Mouse (Mus musculus) ES-E14 (cell line): ENCODE results near the gene Car14. TPM values are rescaled to one million over a fixed set of nuclear protein-coding genes. Genes with fewer than 3 reads are reported as not detected.
"Not testable (repeated sequence)": the region's sequence is repeated elsewhere in the genome, so short reads cannot be mapped to it uniquely, and the experiment has no call there.

ENCODE experiments used
- DNase-seq: peaks from one replicate; pipeline ENCODE4 v3.0.0-alpha.2; 2013; ENCODE audit warnings: low read depth, low spot score
- H3K27ac ChIP-seq: 2 replicates; pipeline ENCODE4 v1.5.1; 2012; ENCODE audit warnings: low read depth, mild to moderate bottlenecking, low read length, moderate library complexity, mixed read lengths; ENCODE audit not compliant: poor library complexity, insufficient read depth, severe bottlenecking
- H3K36me3 ChIP-seq: 2 replicates; pipeline ENCODE4 v1.6.1; 2012; ENCODE audit warnings: mild to moderate bottlenecking, low read length, moderate library complexity, mixed read lengths; ENCODE audit not compliant: control insufficient read depth, poor library complexity, insufficient read depth, severe bottlenecking
- H3K4me1 ChIP-seq, 2 experiments: fragments of 150-350 bp in 1 of 2; sonication (generic) in 1 of 2; 2 replicates each; pipeline ENCODE4 v1.6.1; 2012; ENCODE audit warnings: low read length in 2 of 2, mild to moderate bottlenecking in 1 of 2, mixed read lengths in 1 of 2; ENCODE audit not compliant: control insufficient read depth in 2 of 2, insufficient read depth in 2 of 2, poor library complexity in 1 of 2
- H3K4me3 ChIP-seq, 2 experiments: fragments of 150-350 bp in 1 of 2; sonication (generic) in 1 of 2; 2 replicates each; pipeline ENCODE4 v1.5.1; 2012; ENCODE audit warnings: low read length in 2 of 2, low read depth in 1 of 2, mild to moderate bottlenecking in 1 of 2, mixed read lengths in 1 of 2; ENCODE audit not compliant: insufficient read depth in 1 of 2, poor library complexity in 1 of 2, severe bottlenecking in 1 of 2
- H3K9ac ChIP-seq: 2 replicates; pipeline ENCODE4 v1.6.1; 2012; ENCODE audit warnings: low read depth, mild to moderate bottlenecking, low read length, mixed read lengths; ENCODE audit not compliant: poor library complexity, insufficient read depth, severe bottlenecking
- H3K9me3 ChIP-seq: fragments of 150-350 bp; sonication (generic); 2 replicates; pipeline ENCODE4 v1.6.1; 2012; ENCODE audit warnings: low read depth, mild to moderate bottlenecking, low read length; ENCODE audit not compliant: control insufficient read depth, insufficient read depth
- CHD2 ChIP-seq: IDR thresholded peaks from 2 replicates; pipeline ENCODE4 v1.6.1; 2014; ENCODE audit warnings: mild to moderate bottlenecking, low read depth, low read length, inconsistent platforms
- HCFC1 ChIP-seq: IDR thresholded peaks from 2 replicates; pipeline ENCODE4 v1.6.1; 2012; ENCODE audit warnings: low read length, inconsistent platforms, borderline replicate concordance; ENCODE audit not compliant: insufficient read depth
- MAFK ChIP-seq: IDR thresholded peaks from 2 replicates; pipeline ENCODE4 v1.6.1; 2014; ENCODE audit warnings: mild to moderate bottlenecking, low read depth, low read length, inconsistent platforms; ENCODE audit not compliant: insufficient read depth
- ZC3H11A ChIP-seq: IDR thresholded peaks from 2 replicates; pipeline ENCODE4 v1.6.1; 2012; ENCODE audit warnings: low read depth, mild to moderate bottlenecking, inconsistent platforms, low read length, borderline replicate concordance
- ZNF384 ChIP-seq: IDR thresholded peaks from 2 replicates; pipeline ENCODE4 v1.6.1; 2012; ENCODE audit warnings: low read depth, low read length, inconsistent platforms
- in situ Hi-C, 2 experiments: fragments of 600-800 bp; cut with MboI; formaldehyde crosslinking; loops; one replicate each; pipeline ENCODE4 v1.15.1; 2025; ENCODE audit warnings: low sequenced_read_pairs in 2 of 2, inconsistent platforms in 1 of 2; ENCODE audit not compliant: unreplicated experiment in 2 of 2
- total RNA-seq: library from RNA; depleted of rRNA; stranded (reverse); fragments of 300-350 nt; gene quantifications from 2 replicates; pipeline ENCODE4 v1.2.3, GENCODE M21; 2012

The Car14 gene
- total RNA-seq, 1 experiment, result 2.5 TPM

DNA sequence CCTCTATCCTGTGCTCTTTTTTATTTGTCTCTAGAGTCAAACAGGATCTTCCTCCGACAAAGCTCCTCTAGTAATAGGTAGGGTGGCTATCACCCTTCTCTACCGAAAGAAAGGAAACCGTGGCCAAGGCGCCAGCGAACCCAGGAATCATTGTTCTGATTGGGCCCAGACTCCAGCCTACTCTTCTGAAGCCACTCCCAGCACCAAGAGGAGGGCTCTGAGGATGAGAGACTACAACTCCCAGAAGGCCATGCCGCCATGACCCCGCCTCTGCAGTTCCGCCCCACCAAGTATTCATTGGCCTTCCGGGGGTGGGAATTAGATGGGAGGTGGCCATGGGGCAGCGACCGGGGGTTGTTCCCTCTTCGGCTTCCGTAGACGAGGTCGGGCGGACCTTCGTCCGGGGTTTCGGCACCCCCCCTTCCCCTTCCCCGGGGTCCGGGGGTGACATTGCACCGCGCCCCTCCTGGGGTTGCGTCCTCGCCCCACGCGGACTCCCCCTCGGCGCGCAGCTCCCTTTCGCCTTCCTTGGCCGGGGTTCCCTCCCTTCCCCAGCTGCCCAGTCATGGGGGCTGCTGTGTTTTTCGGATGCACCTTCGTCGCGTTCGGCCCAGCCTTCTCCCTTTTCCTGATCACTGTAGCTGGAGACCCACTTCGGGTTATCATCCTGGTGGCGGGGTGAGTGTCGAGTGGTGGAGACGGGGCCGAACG, 10.7 kb downstream of the Car14 start, which contains the start of gene Aph1a:
Gene Aph1a, plus strand, starts transcription at position 364 of the 711 bp plus-strand sequence.
- in situ Hi-C loops, H3K9me3 ChIP-seq, H3K36me3 ChIP-seq, H3K27ac ChIP-seq: not testable (repeated sequence)
- peak; percentile 94 for TF ChIP-seq HCFC1
- Histone ChIP-seq H3K9ac (peak within 1 kb of the TSS; percentile 93), H3K4me1 (peaks cover 12 to 14% of the 10 kb centered on the region in 2 experiments), H3K4me3 (peak within 1 kb of the TSS; percentile 94 to 95)
- peak; percentile 95 for DNase-seq

DNA sequence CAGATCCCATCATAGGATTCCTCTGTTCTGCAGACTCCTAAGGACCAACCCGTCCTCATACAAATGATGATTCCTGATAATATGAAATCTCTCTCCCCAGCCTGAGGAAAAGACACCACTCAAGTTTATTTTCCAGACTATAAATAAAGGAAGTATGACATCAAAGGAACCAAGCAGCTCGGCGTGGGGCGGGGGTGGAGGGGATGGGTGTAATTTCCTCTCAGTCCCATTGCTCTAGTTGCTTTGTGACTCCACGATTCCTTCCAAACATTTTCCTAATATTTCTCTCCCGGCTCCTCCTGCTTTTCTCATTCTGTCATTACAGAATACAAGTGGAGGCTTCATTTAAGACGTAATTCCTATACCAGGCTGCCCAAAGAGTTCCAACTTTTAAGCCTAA, 11.4 kb downstream of the Car14 start:
- Histone ChIP-seq H3K4me3 (peak overlapping the region in 1 of 2 experiments; percentile 53; a peak in 2 of 4 replicates), H3K9me3 (no peaks in the 10 kb centered on the region), H3K27ac (no peak overlapping the region), H3K4me1 (peaks cover 12 to 14% of the 10 kb centered on the region in 2 experiments), H3K9ac (no peak overlapping the region; the same call in 1 of the 2 replicates), H3K36me3 (peaks cover 6% of the 10 kb centered on the region)
- in situ Hi-C loops, result no loop called here
- TF ChIP-seq ZC3H11A (no peak), MAFK (no peak), CHD2 (no peak), ZNF384 (no peak)
- DNase-seq, result no peak

DNA sequence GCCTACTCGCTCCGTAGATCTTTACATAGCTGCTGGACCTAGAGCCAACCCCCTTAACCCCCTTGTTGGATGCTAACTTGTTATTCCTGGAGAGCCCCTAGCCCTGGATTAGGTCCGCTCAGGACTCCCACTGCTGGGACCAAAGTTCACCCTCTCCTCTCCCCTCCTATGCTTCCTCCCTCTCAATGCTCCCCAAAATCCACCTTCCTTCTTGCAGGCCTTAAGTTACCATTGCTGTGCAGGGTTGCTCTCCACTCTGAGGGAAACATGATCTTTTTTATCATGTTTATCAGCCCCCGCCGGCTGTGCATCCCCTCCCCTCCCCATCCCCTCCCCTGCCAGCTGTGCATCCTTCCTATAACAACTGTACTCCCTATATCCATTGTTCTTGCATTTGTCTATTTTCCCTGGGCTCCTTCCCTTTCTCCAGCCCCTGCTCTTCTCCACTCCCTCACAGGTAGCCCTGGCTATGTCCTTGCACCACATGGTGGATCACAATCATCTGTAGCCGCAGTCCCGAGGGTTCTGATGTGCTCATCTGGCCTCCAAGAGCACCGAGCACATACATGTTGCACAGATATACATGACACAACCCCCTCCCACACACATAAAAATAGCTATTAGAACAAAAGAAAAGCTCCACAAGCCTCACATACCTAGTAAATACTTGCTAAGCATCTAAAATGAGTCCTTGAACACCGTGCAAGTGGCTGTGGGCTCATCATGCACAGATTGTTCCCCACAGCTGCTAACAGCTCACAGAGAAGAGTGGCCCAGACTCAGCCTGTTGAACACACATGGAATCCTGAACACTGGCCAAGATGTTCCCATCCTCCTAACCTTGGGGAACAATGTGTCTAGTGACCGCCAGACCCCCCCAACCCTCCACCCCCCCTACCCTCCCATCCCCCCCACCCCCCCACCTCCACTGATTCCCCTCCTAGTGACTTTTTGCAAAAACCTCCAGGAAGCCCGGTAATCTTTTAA, 12.1 kb downstream of the Car14 start:
- H3K4me3 ChIP-seq, result peak overlapping the region; percentile 52 to 63; a peak in 3 of 4 replicates
- H3K9me3 ChIP-seq, result no peaks in the 10 kb centered on the region
- DNase-seq, result no peak
- H3K27ac ChIP-seq, result peak overlapping the region; percentile 71; the same call in 1 of the 2 replicates
- H3K4me1 ChIP-seq, result peaks cover 12 to 14% of the 10 kb centered on the region in 2 experiments
- no peak overlapping the region; the same call in 1 of the 2 replicates for H3K9ac ChIP-seq
- in situ Hi-C loops, result no loop called here
- peaks cover 2% of the 10 kb centered on the region for H3K36me3 ChIP-seq
- TF ChIP-seq HCFC1 (no peak), MAFK (no peak), ZC3H11A (no peak), CHD2 (no peak), ZNF384 (no peak)

DNA sequence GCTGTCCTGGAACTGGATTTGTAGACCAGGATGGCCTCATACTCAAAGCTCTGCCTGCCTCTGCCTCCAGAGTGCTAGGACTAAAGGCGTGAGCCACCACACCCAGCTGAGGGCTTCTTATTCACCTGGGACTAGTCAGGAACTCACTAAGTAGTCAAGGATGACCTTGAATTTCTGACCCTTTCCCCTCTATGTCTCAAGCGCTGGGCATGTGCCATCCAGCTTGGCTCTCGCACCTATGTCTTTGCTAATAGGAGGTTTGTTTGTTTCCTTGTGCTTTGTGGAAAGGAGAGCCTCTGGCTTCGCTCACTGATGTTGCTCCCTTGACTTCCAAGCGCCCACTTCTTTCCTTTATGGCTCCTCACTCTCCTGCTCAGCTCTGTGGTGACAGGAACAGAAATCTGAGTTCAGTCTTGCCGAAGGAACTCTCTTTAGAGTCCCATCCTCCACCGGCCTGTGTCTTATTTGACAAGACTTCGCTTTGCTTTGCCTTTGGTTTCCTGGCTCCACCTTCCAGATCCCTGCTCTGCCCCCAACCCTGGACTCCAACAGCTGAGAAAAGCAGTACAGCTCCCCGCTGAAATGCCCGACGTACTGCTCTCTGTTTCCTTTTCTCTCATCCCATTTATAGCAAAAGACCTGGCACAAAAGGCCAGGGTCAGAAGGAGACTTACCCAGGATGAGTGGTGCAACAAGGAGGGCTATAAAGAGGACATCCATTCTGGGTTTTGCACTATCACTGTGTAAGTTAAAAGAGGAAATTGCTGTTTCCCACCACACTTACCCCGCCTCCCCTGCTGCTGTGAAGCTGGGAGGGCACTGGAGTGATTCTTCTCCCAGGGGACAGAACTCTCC, 13.1 kb downstream of the Car14 start, which contains the start of gene BC028528:
Gene BC028528, minus strand, starts transcription at position 795 of the 855 bp plus-strand sequence.
- Histone ChIP-seq H3K36me3 (peaks cover 2% of the 10 kb centered on the region; the same call in 1 of the 2 replicates), H3K9me3 (no peaks in the 10 kb centered on the region), H3K9ac (peak within 1 kb of the TSS; percentile 41; the same call in 1 of the 2 replicates), H3K27ac (peak within 1 kb of the TSS; percentile 71), H3K4me3 (peak within 1 kb of the TSS; percentile 52 to 63), H3K4me1 (peaks cover 12 to 14% of the 10 kb centered on the region in 2 experiments)
- no peak for TF ChIP-seq ZC3H11A
- no peak for TF ChIP-seq MAFK
- TF ChIP-seq HCFC1, result no peak
- TF ChIP-seq CHD2, result no peak
- no peak for TF ChIP-seq ZNF384
- no peak for DNase-seq
- in situ Hi-C loops, result no loop called here
